Mouse (Mus musculus) CH12.LX (cell line): ENCODE results near the gene Cfap61. TPM values are rescaled to one million over a fixed set of nuclear protein-coding genes. Genes with fewer than 3 reads are reported as not detected.

Experiments used
- DNase-seq: peaks from one replicate; pipeline ENCODE4 v3.0.0-alpha.2; 2013; ENCODE audit errors: extremely low read depth
- H3K27ac ChIP-seq: 2 replicates; pipeline ENCODE4 v1.5.1; 2012; ENCODE audit warnings: low read depth, mild to moderate bottlenecking, control low read depth, moderate library complexity; ENCODE audit not compliant: insufficient read depth
- H3K27me3 ChIP-seq: replicated peaks from 2 replicates; pipeline ENCODE3; 2012; ENCODE audit warnings: inconsistent platforms
- H3K36me3 ChIP-seq, 2 experiments: replicated peaks in 1 of 2; 2 replicates each; pipeline versions ENCODE3 to v1.6.1; 2012; ENCODE audit warnings: inconsistent platforms in 1 of 2, low read length in 1 of 2, mild to moderate bottlenecking in 1 of 2, mixed read lengths in 1 of 2, moderate library complexity in 1 of 2; ENCODE audit not compliant: control insufficient read depth in 1 of 2, insufficient read depth in 1 of 2
- H3K4me1 ChIP-seq, 2 experiments: 2 replicates each; pipeline ENCODE4 v1.6.1; 2012; ENCODE audit warnings: inconsistent platforms in 1 of 2, moderate library complexity in 1 of 2; ENCODE audit not compliant: insufficient read depth in 2 of 2, control insufficient read depth in 1 of 2
- H3K4me2 ChIP-seq: 2 replicates; pipeline ENCODE4 v1.6.1; 2012; ENCODE audit warnings: low read depth, mild to moderate bottlenecking, control low read depth; ENCODE audit not compliant: poor library complexity, insufficient read depth, severe bottlenecking
- H3K4me3 ChIP-seq, 3 experiments: fragments of 150-350 bp in 1 of 3; sonication (generic) in 1 of 3; replicated peaks in 1 of 3; 2 replicates each; pipeline versions ENCODE3 to v1.5.1; 2011 to 2012; ENCODE audit warnings: low read depth in 2 of 3, low read length in 2 of 3, mild to moderate bottlenecking in 2 of 3, moderate library complexity in 2 of 3, control low read depth in 1 of 3, improper control_type of control experiment in 1 of 3, inconsistent platforms in 1 of 3, mixed read lengths in 1 of 3; ENCODE audit not compliant: poor library complexity in 1 of 3
- H3K79me2 ChIP-seq: replicated peaks from 2 replicates; pipeline ENCODE4 v1.6.1; 2012; ENCODE audit warnings: mild to moderate bottlenecking, moderate library complexity; ENCODE audit not compliant: control insufficient read depth, poor library complexity, insufficient read depth, severe bottlenecking; ENCODE audit errors: extremely low read depth
- H3K9ac ChIP-seq: 2 replicates; pipeline ENCODE4 v1.6.1; 2012; ENCODE audit warnings: low read depth, mild to moderate bottlenecking, control low read depth, moderate library complexity; ENCODE audit not compliant: insufficient read depth
- H3K9me3 ChIP-seq: replicated peaks from 2 replicates; pipeline ENCODE3; 2012; ENCODE audit warnings: low read length, inconsistent platforms, mixed read lengths
- BHLHE40 ChIP-seq: IDR thresholded peaks from 2 replicates; pipeline ENCODE4 v1.6.1; 2011; ENCODE audit warnings: mild to moderate bottlenecking, low read depth, low read length, improper control_type of control experiment
- ELF1 ChIP-seq: IDR thresholded peaks from 2 replicates; pipeline ENCODE4 v1.6.1; 2014; ENCODE audit warnings: low read depth, mild to moderate bottlenecking, inconsistent platforms, low read length, improper control_type of control experiment
- MAZ ChIP-seq: IDR thresholded peaks from 2 replicates; pipeline ENCODE4 v1.6.1; 2012; ENCODE audit warnings: low read depth, mild to moderate bottlenecking, inconsistent platforms, low read length, improper control_type of control experiment, moderate library complexity
- MXI1 ChIP-seq: IDR thresholded peaks from 2 replicates; pipeline ENCODE4 v1.6.1; 2011; ENCODE audit warnings: mild to moderate bottlenecking, low read depth, low read length, improper control_type of control experiment
- POLR2AphosphoS2 ChIP-seq: IDR thresholded peaks from 2 replicates; pipeline ENCODE4 v1.6.1; 2011; ENCODE audit warnings: low read depth, low read length, improper control_type of control experiment
- RAD21 ChIP-seq: IDR thresholded peaks from 2 replicates; pipeline ENCODE4 v1.6.1; 2011; ENCODE audit warnings: low read depth, mild to moderate bottlenecking, low read length, improper control_type of control experiment, moderate library complexity
- USF1 ChIP-seq: IDR thresholded peaks from 2 replicates; pipeline ENCODE4 v1.6.1; 2014; ENCODE audit warnings: low read depth, mild to moderate bottlenecking, inconsistent platforms, low read length, improper control_type of control experiment
- USF2 ChIP-seq: conservative IDR thresholded peaks from 2 replicates; pipeline ENCODE4 v1.6.1; 2011; ENCODE audit warnings: low read depth, low read length, improper control_type of control experiment
- ZNF384 ChIP-seq: IDR thresholded peaks from 2 replicates; pipeline ENCODE4 v1.6.1; 2012; ENCODE audit warnings: low read depth, low read length, improper control_type of control experiment, inconsistent platforms
- dilution Hi-C: fragments of 300-500 bp; cut with MboI; formaldehyde crosslinking; loops from 2 replicates; pipeline ENCODE4 v1.14.3; 2020; ENCODE audit warnings: low sequenced_read_pairs; ENCODE audit not compliant: extremely low pct_unique_long_range_greater_than_20kb, extremely low pct_ligation_motif_present
- in situ Hi-C: fragments of 300-500 bp; cut with MboI; formaldehyde crosslinking; loops from 3 replicates; pipeline ENCODE4 v1.14.3; 2019; ENCODE audit warnings: low sequenced_read_pairs, low pct_ligation_motif_present, low pct_unique_long_range_greater_than_20kb, mixed read lengths
- polyA plus RNA-seq: library from polyadenylated mRNA; unstranded; fragments of >175 nt; gene quantifications from 2 replicates; pipeline ENCODE4 v1.2.1, GENCODE M21; 2012; ENCODE audit warnings: low read depth; ENCODE audit not compliant: insufficient read length
- total RNA-seq, 2 experiments: library from RNA; depleted of rRNA; stranded (reverse); fragments of 300-350 nt in 1 of 2; fragments of >200 nt in 1 of 2; gene quantifications; 2 replicates each; pipeline ENCODE4 v1.2.3; 2012 to 2014

Gene Cfap61
- total and polyA plus RNA-seq, 3 experiments, result 0.34 TPM; not detected in 2

DNA sequence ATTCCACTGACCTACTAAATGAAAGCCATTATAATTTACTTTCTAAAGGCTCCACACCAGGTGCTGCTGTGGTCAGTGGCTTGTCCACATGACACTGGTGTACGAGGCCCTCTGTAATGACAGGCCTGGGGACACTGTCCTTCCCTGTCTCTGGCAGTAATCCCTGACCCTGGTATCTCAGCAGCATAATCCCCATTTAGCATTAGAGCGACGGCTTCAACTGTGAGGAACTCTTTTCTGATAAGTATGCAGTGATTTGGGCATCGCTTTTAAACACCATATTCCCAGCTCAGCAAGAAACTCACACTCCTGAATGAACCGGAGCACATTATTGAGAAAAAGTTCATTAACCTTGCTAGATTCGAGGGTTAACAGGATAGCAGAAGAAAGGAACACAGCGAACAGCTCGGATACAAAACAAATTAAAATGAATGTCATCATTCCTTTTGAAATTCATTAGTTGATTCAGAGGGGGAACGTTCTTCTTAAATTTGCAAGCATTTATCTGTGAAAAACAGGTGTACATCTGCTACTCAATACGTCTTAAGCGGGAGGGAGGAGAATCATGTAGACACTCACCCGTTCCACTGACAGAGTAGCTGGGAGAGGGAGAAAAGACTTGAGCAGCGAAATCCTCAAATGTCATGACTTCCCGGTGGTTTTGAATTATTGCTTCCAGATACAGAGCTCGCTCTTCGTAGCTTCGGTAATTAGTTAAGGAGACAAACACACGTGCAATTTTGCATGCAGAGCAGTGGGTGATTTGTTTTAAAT is 325.4 kb downstream of the Cfap61 start:
- Histone ChIP-seq H3K4me2 (no peak overlapping the region), H3K9me3 (no peaks in the 10 kb centered on the region), H3K4me3 (no peak overlapping the region), H3K4me1 (peaks cover 20 to 90% of the 10 kb centered on the region in 2 experiments), H3K79me2 (no peaks in the 10 kb centered on the region), H3K9ac (no peak overlapping the region), H3K27ac (no peak overlapping the region), H3K36me3 (peaks cover 0 to 19% of the 10 kb centered on the region in 2 experiments), H3K27me3 (no peaks in the 10 kb centered on the region)
- TF ChIP-seq POLR2AphosphoS2, result no peak
- DNase-seq, result no peak
- in situ Hi-C loops, result loop anchor here (10.0 kb wide), 1 partner anchor 155 kb away; no protein-coding TSS in a partner anchor
- dilution Hi-C loops, result no loop called here

DNA sequence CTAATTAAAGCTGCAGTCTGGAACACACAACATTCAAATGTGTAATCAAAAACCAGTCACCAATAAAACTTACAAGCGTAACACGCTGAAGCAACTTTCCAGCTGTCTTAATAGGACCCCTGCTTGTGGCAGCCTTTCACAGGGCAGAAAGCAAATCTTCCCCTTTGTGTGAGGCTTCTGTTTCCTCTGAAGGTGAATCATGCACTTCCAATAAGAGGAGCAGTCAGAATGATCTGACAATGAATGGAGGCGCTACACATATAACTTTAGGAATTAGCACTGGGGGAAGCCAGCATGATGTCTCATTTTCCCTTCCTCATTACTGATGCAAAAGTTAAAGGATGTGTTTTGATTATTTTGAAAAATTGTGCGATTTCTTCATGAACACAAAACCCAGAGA is 326.6 kb downstream of the Cfap61 start:
- no peak overlapping the region for H3K27ac ChIP-seq
- no peak overlapping the region for H3K9ac ChIP-seq
- TF ChIP-seq MAZ (no peak), USF2 (no peak), ELF1 (no peak)
- TF ChIP-seq, all 38 proteins: peak for 0
- in situ Hi-C loops, result loop anchor here (10.0 kb wide), 1 partner anchor 154 kb away; no protein-coding TSS in a partner anchor
- no peaks in the 10 kb centered on the region for H3K27me3 ChIP-seq
- H3K4me1 ChIP-seq, result peaks cover 22 to 90% of the 10 kb centered on the region in 2 experiments
- H3K79me2 ChIP-seq, result no peaks in the 10 kb centered on the region
- no peak overlapping the region for H3K4me2 ChIP-seq
- dilution Hi-C loops, result no loop called here
- peaks cover 0 to 18% of the 10 kb centered on the region in 2 experiments for H3K36me3 ChIP-seq
- no peaks in the 10 kb centered on the region for H3K9me3 ChIP-seq
- no peak for DNase-seq
- H3K4me3 ChIP-seq, result no peak overlapping the region

DNA sequence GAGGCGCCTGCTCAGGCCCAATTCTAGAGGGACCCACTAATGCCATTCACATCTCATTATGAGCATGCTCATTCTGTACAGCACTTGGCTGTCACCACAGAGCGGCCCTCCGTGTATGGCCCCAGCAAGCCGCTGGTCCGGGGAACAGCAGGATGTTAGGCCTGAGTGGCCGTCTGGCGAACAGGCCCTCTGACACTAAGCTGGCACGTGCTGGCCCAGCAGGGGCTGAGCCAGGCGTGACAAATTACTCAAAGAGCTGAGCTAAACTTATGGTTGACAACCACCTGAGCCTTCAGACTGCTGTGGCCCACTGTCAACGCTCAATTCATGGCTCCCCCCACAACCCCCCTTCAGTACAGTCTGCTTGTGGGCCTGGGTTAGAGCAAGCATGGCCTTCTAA is 327.6 kb downstream of the Cfap61 start:
- Histone ChIP-seq H3K36me3 (peaks cover 0 to 16% of the 10 kb centered on the region in 2 experiments), H3K79me2 (no peaks in the 10 kb centered on the region), H3K9ac (no peak overlapping the region), H3K27ac (no peak overlapping the region), H3K4me2 (no peak overlapping the region), H3K9me3 (no peaks in the 10 kb centered on the region), H3K27me3 (no peaks in the 10 kb centered on the region), H3K4me3 (no peak overlapping the region), H3K4me1 (peaks cover 24 to 90% of the 10 kb centered on the region in 2 experiments)
- no peak for TF ChIP-seq ZNF384
- TF ChIP-seq RAD21, result no peak
- TF ChIP-seq MXI1, result no peak
- TF ChIP-seq BHLHE40, result peak; percentile 49; the same call in 1 of the 2 replicates
- no peak for TF ChIP-seq USF1
- dilution Hi-C loops, result no loop called here
- no peak for DNase-seq
- in situ Hi-C loops, result loop anchor here (10.0 kb wide), 1 partner anchor 153 kb away; no protein-coding TSS in a partner anchor
